Mouse (Mus musculus) limb, embryonic 14.5 days (tissue): ENCODE data around the gene Ciz1. TPM values are rescaled to one million over a fixed set of nuclear protein-coding genes. Genes with fewer than 3 reads are reported as not detected.

Experiments
- ATAC-seq: fragments of 200-750 bp; cut with Nextera tagmentation; 2 replicates; pipeline ENCODE4 v1.8.0; 2017; ENCODE audit warnings: low read depth, moderate number of reproducible peaks, moderate TSS enrichment; ENCODE audit not compliant: low FRiP score
- DNase-seq: peaks from one replicate; pipeline ENCODE4 v3.0.0-alpha.2; 2015; ENCODE audit warnings: low spot score
- H3K27ac ChIP-seq: fragments of 300-500 bp; sonication (generic); replicated peaks from 2 replicates; pipeline ENCODE4 v1.5.1; 2014; ENCODE audit warnings: low read depth, mild to moderate bottlenecking, low read length, moderate library complexity, mixed read lengths
- H3K27me3 ChIP-seq: fragments of 300-500 bp; sonication (generic); 2 replicates; pipeline ENCODE4 v1.6.1; 2014; ENCODE audit warnings: low read length, mixed read lengths; ENCODE audit not compliant: control insufficient read depth, insufficient read depth
- H3K36me3 ChIP-seq: fragments of 300-500 bp; sonication (generic); 2 replicates; pipeline ENCODE4 v1.6.1; 2014; ENCODE audit warnings: mild to moderate bottlenecking, low read length, moderate library complexity, mixed read lengths; ENCODE audit not compliant: control insufficient read depth, insufficient read depth
- H3K4me1 ChIP-seq: fragments of 300-500 bp; sonication (generic); 2 replicates; pipeline ENCODE4 v1.6.1; 2014; ENCODE audit warnings: antibody characterized with exemption, low read length, mixed read lengths; ENCODE audit not compliant: control insufficient read depth, insufficient read depth
- H3K4me2 ChIP-seq: fragments of 300-500 bp; sonication (generic); replicated peaks from 2 replicates; pipeline ENCODE4 v1.6.1; 2014; ENCODE audit warnings: low read depth, mild to moderate bottlenecking, low read length, moderate library complexity; ENCODE audit not compliant: severe bottlenecking
- H3K4me3 ChIP-seq: fragments of 300-500 bp; sonication (generic); replicated peaks from 2 replicates; pipeline ENCODE4 v1.5.1; 2014; ENCODE audit warnings: low read length
- H3K9ac ChIP-seq: fragments of 300-500 bp; sonication (generic); 2 replicates; pipeline ENCODE4 v1.6.1; 2014; ENCODE audit warnings: mild to moderate bottlenecking, low read depth, low read length, moderate library complexity; ENCODE audit not compliant: severe bottlenecking
- H3K9me3 ChIP-seq: fragments of 300-500 bp; sonication (generic); 2 replicates; pipeline ENCODE4 v1.6.1; 2016; ENCODE audit warnings: low read length; ENCODE audit not compliant: control insufficient read depth
- POLR2A ChIP-seq: fragments of 200-500 bp; IDR thresholded peaks from 2 replicates; pipeline ENCODE4 v1.8.0; 2012; ENCODE audit warnings: inconsistent platforms, mild to moderate bottlenecking, moderate library complexity, borderline replicate concordance; ENCODE audit not compliant: insufficient read depth, insufficient read length; ENCODE audit errors: extremely low read depth
- WGBS: fragments of 180-500 bp; shearing (Covaris S2); extraction: QIAGEN DNeasy Blood & Tissue Kit; methylation state at CpG from one replicate; pipeline ENCODE4 v1.1.7; 2014; 5-methylcytosine and 5-hydroxymethylcytosine counted together
- polyA plus RNA-seq, 2 experiments: library from polyadenylated mRNA; depleted of rRNA in 1 of 2; stranded (reverse) in 1 of 2; unstranded in 1 of 2; fragments of >200 nt; fragmentation: Nextera tagmentation in 1 of 2; extraction: Ambion mirVana in 1 of 2; gene quantifications; 2 replicates each; pipeline versions ENCODE4 v1.2.1 to v1.2.3; 2012 to 2014

The Ciz1 gene
- polyA plus RNA-seq, 2 experiments, result 46.5 to 196 TPM

- Histone ChIP-seq H3K4me2 (no peak overlapping the region), H3K4me1 (peaks cover 7% of the 10 kb centered on the region), H3K36me3 (peaks cover 22% of the 10 kb centered on the region), H3K9me3 (no peaks in the 10 kb centered on the region), H3K4me3 (no peak overlapping the region), H3K27ac (no peak overlapping the region), H3K27me3 (no peaks in the 10 kb centered on the region), H3K9ac (no peak overlapping the region)
- WGBS, result 85% methylated on average over 2 of the region's 2 CpGs
- no peak for ATAC-seq
- TF ChIP-seq POLR2A, result no peak
- no peak for DNase-seq
Measured at GRCm38 (mm10) chr2:32382689-32383088, 30.6 kb downstream of the Ciz1 start.

DNA sequence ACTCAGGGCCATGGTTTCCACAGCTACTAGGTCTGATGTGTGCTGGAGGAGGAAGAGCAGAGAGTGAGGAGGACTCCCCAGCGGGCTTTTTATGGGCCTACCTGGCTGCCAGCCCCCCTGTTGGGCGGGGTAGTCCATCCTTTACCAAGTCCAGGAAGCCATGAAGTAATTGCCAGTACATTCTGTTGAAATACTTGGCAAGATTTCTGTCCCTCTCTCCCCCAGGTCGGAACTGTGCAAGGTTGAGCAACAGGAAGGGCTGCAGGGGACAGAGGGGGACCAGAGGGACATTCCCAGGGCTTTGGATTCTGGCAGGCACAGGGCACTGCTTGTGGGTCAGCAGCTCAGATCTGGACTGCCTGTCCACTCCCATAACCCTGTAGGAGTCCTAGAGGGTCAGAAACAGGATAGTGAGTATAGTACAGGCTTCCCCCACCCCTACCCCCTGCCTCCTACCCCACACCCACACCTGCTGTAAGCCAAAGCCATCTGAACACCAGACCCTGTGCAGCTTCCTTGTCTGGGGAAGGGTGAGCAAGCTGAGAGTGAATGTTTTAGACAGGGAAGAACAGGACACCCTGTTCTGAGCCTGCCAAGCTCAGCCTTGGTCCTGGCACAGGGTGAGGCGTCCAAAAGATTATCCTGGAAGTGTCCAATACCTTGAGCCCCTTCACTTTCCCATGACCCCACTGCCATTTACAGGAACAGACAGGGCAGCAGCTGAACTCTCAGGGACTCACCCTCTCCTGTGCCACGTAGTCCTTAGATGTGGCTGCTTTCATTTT is 35.8 kb downstream of the Ciz1 start, which contains the start of gene Lcn2:
TSS of gene Lcn2 (minus strand) at position 547 of the 785 bp plus-strand sequence.
- Histone ChIP-seq H3K9ac (peak within 1 kb of the TSS; percentile 38), H3K27me3 (no peaks in the 10 kb centered on the region)
- WGBS, result 57% methylated on average over 5 of the region's 5 CpGs

DNA sequence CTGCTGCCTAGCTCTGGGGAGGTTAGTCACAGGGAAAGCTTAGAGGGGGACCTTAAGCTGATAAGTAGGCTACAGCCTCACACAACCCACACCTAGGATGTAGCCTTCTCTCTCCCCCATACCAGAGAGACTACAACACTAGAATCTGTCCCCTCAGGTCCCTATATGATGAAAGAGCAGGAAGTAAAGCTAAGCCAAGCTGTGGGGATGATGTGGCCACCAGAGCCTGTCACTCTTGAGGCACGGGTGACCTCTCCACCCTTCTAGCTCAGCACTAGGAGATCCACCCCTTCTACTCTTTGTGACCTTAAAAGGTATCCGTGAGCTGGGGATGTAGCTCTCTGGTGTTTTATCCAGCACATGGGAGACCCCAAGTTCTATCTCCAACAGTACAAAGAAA is 37.0 kb downstream of the Ciz1 start:
- H3K9me3 ChIP-seq, result no peaks in the 10 kb centered on the region
- H3K4me2 ChIP-seq, result no peak overlapping the region
- H3K4me3 ChIP-seq, result no peak overlapping the region
- TF ChIP-seq POLR2A, result no peak
- no peak for DNase-seq
- H3K9ac ChIP-seq, result no peak overlapping the region
- WGBS, result 79% methylated on average over 2 of the region's 2 CpGs
- no peak for ATAC-seq
- no peaks in the 10 kb centered on the region for H3K4me1 ChIP-seq
- H3K27me3 ChIP-seq, result no peaks in the 10 kb centered on the region
- H3K27ac ChIP-seq, result no peak overlapping the region
- H3K36me3 ChIP-seq, result no peaks in the 10 kb centered on the region

More for the DNA sequence above, 35.8 kb downstream of the Ciz1 start, which contains the start of gene Lcn2:
- Histone ChIP-seq H3K4me1 (no peaks in the 10 kb centered on the region), H3K4me3 (no peak within 1 kb of the TSS), H3K36me3 (no peaks in the 10 kb centered on the region), H3K27ac (no peak within 1 kb of the TSS), H3K4me2 (no peak within 1 kb of the TSS), H3K9me3 (no peaks in the 10 kb centered on the region)
- TF ChIP-seq POLR2A, result no peak
- DNase-seq (no peak), ATAC-seq (no peak)

DNA sequence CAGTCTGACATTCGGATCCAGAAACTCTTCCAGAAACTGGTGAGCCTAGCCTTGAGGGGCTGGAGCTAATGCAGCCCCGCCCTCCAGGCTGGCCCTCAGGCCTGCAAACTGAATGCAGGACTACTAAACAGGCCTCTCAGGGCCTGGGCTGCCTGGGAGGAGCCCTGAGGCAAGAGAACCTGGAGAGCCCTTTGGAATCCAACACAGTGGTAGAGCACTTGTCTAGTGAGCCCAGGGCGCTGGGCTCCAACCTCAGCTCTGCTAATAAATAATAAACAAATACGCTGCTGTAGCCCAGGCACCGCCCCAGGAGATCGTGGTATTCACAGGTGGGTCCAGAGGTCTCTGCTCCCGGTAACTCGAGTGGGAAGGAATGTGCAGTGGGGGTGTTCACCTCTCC is 38.7 kb downstream of the Ciz1 start:
- H3K4me1 ChIP-seq, result no peaks in the 10 kb centered on the region
- H3K27ac ChIP-seq, result no peak overlapping the region
- no peak for DNase-seq
- TF ChIP-seq POLR2A, result no peak
- no peak for ATAC-seq
- no peak overlapping the region for H3K4me2 ChIP-seq
- H3K36me3 ChIP-seq, result no peaks in the 10 kb centered on the region
- no peaks in the 10 kb centered on the region for H3K27me3 ChIP-seq
- no peak overlapping the region for H3K4me3 ChIP-seq
- 61% methylated on average over 8 of the region's 8 CpGs for WGBS
- no peak overlapping the region for H3K9ac ChIP-seq
- no peaks in the 10 kb centered on the region for H3K9me3 ChIP-seq

- WGBS, result 72% methylated on average over 5 of the region's 5 CpGs
- DNase-seq, result no peak
Measured at GRCm38 (mm10) chr2:32392063-32392462, 39.9 kb downstream of the Ciz1 start.

More at GRCm38 (mm10) chr2:32392063-32392462, 39.9 kb downstream of the Ciz1 start:
- ATAC-seq, result no peak
- Histone ChIP-seq H3K4me2 (no peak overlapping the region), H3K27me3 (no peaks in the 10 kb centered on the region), H3K4me1 (peaks cover 3% of the 10 kb centered on the region), H3K27ac (no peak overlapping the region), H3K9me3 (no peaks in the 10 kb centered on the region), H3K4me3 (no peak overlapping the region), H3K36me3 (no peaks in the 10 kb centered on the region), H3K9ac (no peak overlapping the region)
- TF ChIP-seq POLR2A, result no peak
